Mouse (Mus musculus) liver, embryonic 14.5 days (tissue): ENCODE measurements at regions not wholly inside any gene's neighbourhood (a gene's known extent, or its start where the extent isn't known, plus 50 kb on each side); places are given as distances from the start of the nearest gene placed in this dataset.

Source experiments
- CTCF ChIP-seq: IDR thresholded peaks from 2 replicates; pipeline ENCODE4 v1.5.1; 2016; ENCODE audit warnings: antibody characterized with exemption, low read depth, control low read depth
- EP300 ChIP-seq: IDR thresholded peaks from 2 replicates; pipeline ENCODE4 v1.6.1; 2016; ENCODE audit warnings: antibody characterized with exemption, low read depth

DNA sequence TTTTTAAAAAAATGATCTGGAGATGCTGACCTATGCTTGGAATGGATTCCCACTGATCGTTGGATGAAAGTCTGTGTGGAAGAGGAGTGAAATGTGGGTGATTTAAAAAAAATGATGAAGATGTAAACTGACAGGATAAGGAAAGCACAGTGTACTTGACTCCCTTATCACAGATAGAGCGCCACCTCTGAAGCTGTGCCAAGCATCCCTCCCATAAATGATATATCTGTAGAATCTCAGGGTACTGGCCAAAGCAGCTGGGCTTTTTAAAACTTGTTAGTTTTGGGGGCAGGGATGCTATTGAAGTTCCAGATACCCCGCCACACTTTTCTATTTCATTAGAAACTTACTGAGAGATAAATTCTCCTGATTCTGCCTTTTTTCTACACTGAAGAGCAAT is 1801.9 kb upstream of the Flrt2 start:
- no peak for TF ChIP-seq CTCF
- TF ChIP-seq EP300: no peak
